Mouse (Mus musculus): ENCODE results near the gene Gm10283. TPM values are rescaled to one million over a fixed set of nuclear protein-coding genes. Genes with fewer than 3 reads are reported as not detected.
"Not testable (repeated sequence)": the region's sequence is repeated elsewhere in the genome, so short reads cannot be mapped to it uniquely, and the experiment has no call there.

The Gm10283 gene
- total RNA-seq (2018; cell fraction: chromatin; rRNA removed), result not detected
- not detected for total RNA-seq (2018; cell fraction: cytosol; rRNA removed)
- total RNA-seq (2018; cell fraction: nucleus; rRNA removed), result not detected
- polyA plus RNA-seq (2018), result not detected in 3 replicates

DNA sequence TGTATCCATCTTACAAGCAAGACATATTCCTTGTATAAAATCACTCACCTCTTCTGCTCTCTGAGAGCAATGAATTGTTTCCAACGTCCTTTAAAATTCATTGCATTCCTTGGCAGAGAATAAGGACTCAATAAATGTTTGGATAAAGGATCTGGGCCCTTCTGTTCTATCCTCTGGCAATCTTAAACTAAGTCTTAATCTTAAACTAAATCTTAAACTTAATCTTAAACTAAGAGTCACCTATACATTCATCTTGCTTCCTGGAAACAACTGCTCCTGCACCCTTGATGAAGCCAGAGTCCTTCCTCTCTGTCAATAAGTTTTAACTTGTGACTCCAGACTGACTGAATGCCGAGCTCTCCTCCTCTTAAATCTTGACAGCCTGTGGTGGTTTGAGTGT is at the start of gene Gm10283:
Gene Gm10283 (minus strand): TSS at position 101 of the 400 bp plus-strand sequence.
- Histone ChIP-seq H3K27ac (no peak within 1 kb of the TSS), H3K36me3 (ENCODE audit: inconsistent target) (no peaks in the 10 kb centered on the region), H3K4me3 (ENCODE audit: inconsistent target) (no peak within 1 kb of the TSS), H3K79me2 (ENCODE audit: inconsistent target) (no peaks in the 10 kb centered on the region)
- WGBS (ENCODE audit: missing documents), result 71% methylated on average over 2 of the region's 2 CpGs

- no peak overlapping the region for H3K27ac ChIP-seq
- H3K36me3 ChIP-seq (ENCODE audit: inconsistent target), result no peaks in the 10 kb centered on the region
- 76% methylated on average over 2 of the region's 2 CpGs for WGBS (ENCODE audit: missing documents)
- H3K79me2 ChIP-seq (ENCODE audit: inconsistent target), result no peaks in the 10 kb centered on the region
- H3K4me3 ChIP-seq (ENCODE audit: inconsistent target), result no peak overlapping the region
These were observed 31.9 kb upstream of the Gm10283 start for GRCm38 (mm10) chr8:60534945-60535344.

DNA sequence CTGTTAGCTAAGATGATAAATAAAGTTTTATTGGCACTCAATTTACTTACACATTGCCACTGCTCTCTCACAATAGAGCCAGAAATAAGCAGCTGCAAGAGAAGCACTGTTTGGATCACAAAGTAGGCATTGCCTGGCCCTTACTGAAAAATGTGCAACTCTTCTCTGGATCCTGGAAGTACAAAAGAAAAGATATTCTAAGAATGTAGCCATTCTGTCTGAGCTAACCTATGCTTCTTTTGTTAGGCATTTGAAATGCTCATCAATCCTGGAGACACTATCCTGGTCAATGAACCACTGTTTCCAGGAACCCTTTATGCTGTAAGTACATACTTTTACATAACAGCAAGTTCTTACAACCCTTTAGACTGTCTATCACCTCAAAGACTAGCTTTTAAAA is 15.3 kb upstream of the Gm10283 start:
- Histone ChIP-seq H3K79me2 (ENCODE audit: inconsistent target) (no peaks in the 10 kb centered on the region), H3K4me3 (ENCODE audit: inconsistent target) (no peak overlapping the region), H3K36me3 (ENCODE audit: inconsistent target) (no peaks in the 10 kb centered on the region), H3K27ac (no peak overlapping the region)

DNA sequence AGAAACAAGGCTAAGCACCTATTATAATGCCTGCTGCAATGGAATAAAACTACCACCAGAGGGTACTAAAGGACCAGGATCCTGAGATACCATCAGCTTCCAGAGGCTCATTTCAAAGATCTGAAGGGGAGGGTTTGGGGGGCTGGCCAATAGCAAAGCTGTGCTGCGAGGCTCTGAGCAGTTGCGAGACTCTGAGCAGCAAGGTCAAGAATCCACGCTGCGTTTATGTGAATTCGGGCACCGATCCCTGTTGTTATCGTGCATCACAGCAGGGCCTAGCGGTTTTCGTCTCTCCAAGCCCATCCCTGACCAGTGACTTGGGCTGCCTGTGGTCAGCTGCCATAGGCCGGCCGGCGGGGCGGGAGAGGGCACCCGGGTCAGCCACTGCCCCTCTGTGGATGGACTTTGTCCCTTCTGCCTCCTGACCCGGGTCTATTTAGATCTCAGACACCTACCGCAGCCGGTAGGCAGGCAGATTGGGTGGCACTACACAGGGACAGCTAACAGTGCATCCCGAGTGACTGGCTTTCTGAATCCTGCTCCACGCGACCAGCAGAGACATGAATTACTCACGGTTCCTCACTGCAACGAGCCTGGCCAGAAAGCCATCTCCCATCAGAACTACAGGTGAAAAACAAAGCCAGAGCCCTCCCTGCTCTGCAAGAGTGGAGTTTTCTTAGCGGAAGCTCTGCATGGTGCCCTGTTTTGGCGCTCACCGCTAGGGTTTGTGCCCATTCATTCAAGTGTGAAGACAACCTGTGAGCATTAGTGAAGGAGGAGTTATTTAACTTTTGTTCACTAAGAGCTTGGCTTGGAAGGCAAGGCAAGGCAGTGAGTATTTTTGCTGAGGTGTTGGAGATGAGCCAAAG is 2.9 kb upstream of the Gm10283 start, which contains the start of gene Aadat:
Gene Aadat (plus strand): TSS at position 280 of the 869 bp plus-strand sequence.
- 4% methylated on average over 25 of the region's 25 CpGs for WGBS (ENCODE audit: missing documents)
- H3K4me3 ChIP-seq (ENCODE audit: inconsistent target), result no peak within 1 kb of the TSS
- H3K36me3 ChIP-seq (ENCODE audit: inconsistent target), result no peaks in the 10 kb centered on the region
- H3K79me2 ChIP-seq (ENCODE audit: inconsistent target), result no peaks in the 10 kb centered on the region
- H3K27ac ChIP-seq, result no peak within 1 kb of the TSS

GRCm38 (mm10) chr8:60495046-60495445 is 8.0 kb downstream of the Gm10283 start:
- H3K79me2 ChIP-seq (ENCODE audit: inconsistent target); H3K36me3 ChIP-seq (ENCODE audit: inconsistent target); H3K27ac ChIP-seq; H3K4me3 ChIP-seq (ENCODE audit: inconsistent target): not testable (repeated sequence)
- WGBS (ENCODE audit: missing documents), result 81% methylated on average over 2 of the region's 2 CpGs

- no peaks in the 10 kb centered on the region for H3K36me3 ChIP-seq (ENCODE audit: inconsistent target)
- 94% methylated on average over 11 of the region's 11 CpGs for WGBS (ENCODE audit: missing documents)
- no peak overlapping the region for H3K4me3 ChIP-seq (ENCODE audit: inconsistent target)
- H3K79me2 ChIP-seq (ENCODE audit: inconsistent target), result no peaks in the 10 kb centered on the region
- H3K27ac ChIP-seq, result no peak overlapping the region
These were observed 8.4 kb downstream of the Gm10283 start for GRCm38 (mm10) chr8:60494606-60495005.

DNA sequence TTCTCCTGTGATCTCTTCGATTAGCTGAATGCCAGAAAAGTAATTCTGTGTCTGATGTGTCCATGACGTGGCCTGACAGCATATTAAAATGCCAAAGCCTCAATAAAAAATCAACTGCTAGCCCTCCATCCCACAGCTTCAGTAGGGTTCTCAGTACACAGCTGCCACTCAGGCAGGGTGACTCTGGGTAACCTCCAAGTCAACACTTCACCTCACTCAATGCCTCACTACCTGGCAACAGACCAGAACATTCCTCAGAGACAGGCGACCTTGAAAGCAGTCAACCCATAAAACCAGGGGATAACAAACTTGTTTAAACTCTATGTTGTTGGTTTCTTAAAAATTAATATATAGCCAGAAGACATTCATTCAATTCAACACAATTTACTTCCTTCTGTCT is 10.5 kb downstream of the Gm10283 start:
- no peak overlapping the region for H3K4me3 ChIP-seq (ENCODE audit: inconsistent target)
- H3K36me3 ChIP-seq (ENCODE audit: inconsistent target), result no peaks in the 10 kb centered on the region
- WGBS (ENCODE audit: missing documents), result 73% methylated on average over 3 of the region's 3 CpGs
- no peaks in the 10 kb centered on the region for H3K79me2 ChIP-seq (ENCODE audit: inconsistent target)
- no peak overlapping the region for H3K27ac ChIP-seq

- 88% methylated on average over 2 of the region's 2 CpGs for WGBS (ENCODE audit: missing documents)
These were observed 11.1 kb downstream of the Gm10283 start for GRCm38 (mm10) chr8:60491871-60492270.

DNA sequence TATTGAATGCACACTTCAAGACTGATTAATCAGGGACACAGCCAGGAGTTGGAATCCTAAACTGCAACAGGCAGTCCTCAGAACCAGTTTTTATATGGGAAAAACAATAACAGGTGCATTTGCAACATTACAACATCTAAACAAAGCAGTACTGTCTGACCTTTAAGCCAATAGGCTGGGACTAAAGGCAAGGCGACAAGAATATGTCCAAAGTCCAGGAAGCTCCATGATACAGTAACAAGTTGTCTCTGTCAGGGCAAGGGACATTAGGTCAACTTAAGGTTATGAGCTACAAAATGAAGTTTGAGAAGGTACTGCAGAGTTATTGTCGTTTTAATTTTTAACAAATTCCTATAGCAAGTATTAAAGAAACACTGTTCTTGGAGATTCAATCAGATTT is 12.9 kb downstream of the Gm10283 start:
- 87% methylated on average over 2 of the region's 2 CpGs for WGBS (ENCODE audit: missing documents)
- H3K36me3 ChIP-seq (ENCODE audit: inconsistent target), result no peaks in the 10 kb centered on the region
- H3K4me3 ChIP-seq (ENCODE audit: inconsistent target), result no peak overlapping the region
- no peaks in the 10 kb centered on the region for H3K79me2 ChIP-seq (ENCODE audit: inconsistent target)
- H3K27ac ChIP-seq, result no peak overlapping the region

More at GRCm38 (mm10) chr8:60491871-60492270, 11.1 kb downstream of the Gm10283 start:
- no peaks in the 10 kb centered on the region for H3K79me2 ChIP-seq (ENCODE audit: inconsistent target)
- no peaks in the 10 kb centered on the region for H3K36me3 ChIP-seq (ENCODE audit: inconsistent target)
- no peak overlapping the region for H3K4me3 ChIP-seq (ENCODE audit: inconsistent target)
- no peak overlapping the region for H3K27ac ChIP-seq

GRCm38 (mm10) chr8:60466686-60467335 is 36.2 kb downstream of the Gm10283 start:
- H3K79me2 ChIP-seq (ENCODE audit: inconsistent target), result no peaks in the 10 kb centered on the region
- 42% methylated on average over 15 of the region's 15 CpGs for WGBS (ENCODE audit: missing documents)

GRCm38 (mm10) chr8:60449296-60449695 is 53.7 kb downstream of the Gm10283 start:
- H3K36me3 ChIP-seq (ENCODE audit: inconsistent target), result no peaks in the 10 kb centered on the region
- WGBS (ENCODE audit: missing documents), result 90% methylated on average over 2 of the region's 2 CpGs
- no peaks in the 10 kb centered on the region for H3K79me2 ChIP-seq (ENCODE audit: inconsistent target)
- no peak overlapping the region for H3K4me3 ChIP-seq (ENCODE audit: inconsistent target)
- H3K27ac ChIP-seq, result no peak overlapping the region

More at GRCm38 (mm10) chr8:60466686-60467335, 36.2 kb downstream of the Gm10283 start:
- Histone ChIP-seq H3K4me3 (ENCODE audit: inconsistent target) (no peak overlapping the region), H3K36me3 (ENCODE audit: inconsistent target) (no peaks in the 10 kb centered on the region), H3K27ac (no peak overlapping the region)

DNA sequence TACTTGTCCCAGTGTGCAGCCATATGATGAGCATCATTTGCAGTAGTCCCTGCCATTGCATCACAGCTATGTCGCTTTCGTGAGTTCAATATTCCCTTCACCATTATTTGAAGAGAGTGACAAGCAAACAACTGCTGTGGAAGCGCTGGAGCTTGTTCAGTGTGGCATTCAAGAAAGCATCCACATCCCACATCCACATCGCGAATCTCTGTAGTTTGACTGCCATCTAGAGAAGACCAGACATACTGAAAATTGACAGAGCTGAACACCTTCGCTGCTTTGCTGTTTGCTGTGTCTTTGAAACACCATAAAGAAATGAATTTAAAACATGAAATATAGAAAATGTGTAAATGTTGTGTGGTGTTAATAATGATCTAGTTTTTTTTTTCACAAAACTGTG is 58.0 kb downstream of the Gm10283 start:
- H3K36me3 ChIP-seq (ENCODE audit: inconsistent target), result no peaks in the 10 kb centered on the region
- no peaks in the 10 kb centered on the region for H3K79me2 ChIP-seq (ENCODE audit: inconsistent target)
- 79% methylated on average over 6 of the region's 6 CpGs for WGBS (ENCODE audit: missing documents)
- H3K27ac ChIP-seq, result no peak overlapping the region
- H3K4me3 ChIP-seq (ENCODE audit: inconsistent target), result no peak overlapping the region

DNA sequence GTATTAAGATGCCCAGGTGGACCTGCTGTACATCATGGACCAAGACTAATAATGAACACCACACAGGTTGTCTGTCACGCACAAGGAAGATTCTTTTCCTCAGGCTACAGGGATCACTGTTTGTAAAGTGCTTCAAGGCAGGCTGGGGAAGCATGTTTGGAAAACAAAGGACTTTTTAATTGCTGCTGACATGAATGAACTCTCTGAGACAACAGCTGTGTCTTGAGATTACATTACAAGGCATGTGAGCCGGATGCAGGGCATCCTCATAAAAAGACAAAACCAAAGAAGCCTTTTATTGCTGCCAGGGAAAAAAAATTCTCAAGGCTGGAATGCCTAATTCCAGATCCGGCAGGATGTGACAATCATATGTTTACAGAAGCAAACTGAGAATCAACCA is 64.4 kb downstream of the Gm10283 start:
- no peaks in the 10 kb centered on the region for H3K79me2 ChIP-seq (ENCODE audit: inconsistent target)
- H3K27ac ChIP-seq, result no peak overlapping the region
- WGBS (ENCODE audit: missing documents), result 73% methylated on average over 3 of the region's 3 CpGs
- H3K36me3 ChIP-seq (ENCODE audit: inconsistent target), result no peaks in the 10 kb centered on the region
- no peak overlapping the region for H3K4me3 ChIP-seq (ENCODE audit: inconsistent target)

- no peaks in the 10 kb centered on the region for H3K79me2 ChIP-seq (ENCODE audit: inconsistent target)
- no peak overlapping the region for H3K4me3 ChIP-seq (ENCODE audit: inconsistent target)
- WGBS (ENCODE audit: missing documents), result 82% methylated on average over 3 of the region's 3 CpGs
- H3K27ac ChIP-seq, result no peak overlapping the region
- H3K36me3 ChIP-seq (ENCODE audit: inconsistent target), result no peaks in the 10 kb centered on the region
These were observed 66.1 kb downstream of the Gm10283 start for GRCm38 (mm10) chr8:60436872-60437271.

- no peaks in the 10 kb centered on the region for H3K36me3 ChIP-seq (ENCODE audit: inconsistent target)
- no peak overlapping the region for H3K4me3 ChIP-seq (ENCODE audit: inconsistent target)
- no peak overlapping the region for H3K27ac ChIP-seq
- H3K79me2 ChIP-seq (ENCODE audit: inconsistent target), result no peaks in the 10 kb centered on the region
- WGBS (ENCODE audit: missing documents), result 98% methylated on average over 5 of the region's 5 CpGs
These were observed 70.3 kb downstream of the Gm10283 start for GRCm38 (mm10) chr8:60432649-60433048.

Data from macrophage (primary cell).